Mouse (Mus musculus): ENCODE measurements at regions not wholly inside any gene's neighbourhood (a gene's known extent, or its start where the extent isn't known, plus 50 kb on each side); places are given as distances from the start of the nearest gene placed in this dataset.
A peak's percentile ranks its signal among the peaks of the same experiment; 100 is the strongest.

- DNase-seq (ENCODE audit: low read depth), result no peak
Measured at GRCm38 (mm10) chrX:95291676-95292075, 95.0 kb upstream of the Arhgef9 start.

- DNase-seq (ENCODE audit: low read depth), result no peak
Measured at GRCm38 (mm10) chrX:95282038-95282437, 85.4 kb upstream of the Arhgef9 start.

- DNase-seq (ENCODE audit: low read depth), result peak; percentile 24
Measured at GRCm38 (mm10) chrX:95253517-95253916, 56.9 kb upstream of the Arhgef9 start.
